Mouse (Mus musculus) frontal cortex, adult 2 months (tissue): ENCODE measurements around the gene Hexb. TPM values are rescaled to one million over a fixed set of nuclear protein-coding genes. Genes with fewer than 3 reads are reported as not detected.
"Not testable (repeated sequence)": the region's sequence is repeated elsewhere in the genome, so short reads cannot be mapped to it uniquely, and the experiment has no call there.

ENCODE experiments used
- DNase-seq, 2 experiments: peaks; one replicate each; pipeline ENCODE4 v3.0.0; 2022; ENCODE audit warnings: low spot score in 1 of 2; ENCODE audit errors: extremely low spot score in 1 of 2
- polyA plus RNA-seq: library from polyadenylated mRNA; depleted of rRNA; stranded (reverse); fragments of >200 nt; gene quantifications from 2 replicates; pipeline ENCODE4 v1.2.3, GENCODE M21; 2012; rRNA removed

Gene Hexb
- polyA plus RNA-seq, 1 experiment = 160 TPM

DNA sequence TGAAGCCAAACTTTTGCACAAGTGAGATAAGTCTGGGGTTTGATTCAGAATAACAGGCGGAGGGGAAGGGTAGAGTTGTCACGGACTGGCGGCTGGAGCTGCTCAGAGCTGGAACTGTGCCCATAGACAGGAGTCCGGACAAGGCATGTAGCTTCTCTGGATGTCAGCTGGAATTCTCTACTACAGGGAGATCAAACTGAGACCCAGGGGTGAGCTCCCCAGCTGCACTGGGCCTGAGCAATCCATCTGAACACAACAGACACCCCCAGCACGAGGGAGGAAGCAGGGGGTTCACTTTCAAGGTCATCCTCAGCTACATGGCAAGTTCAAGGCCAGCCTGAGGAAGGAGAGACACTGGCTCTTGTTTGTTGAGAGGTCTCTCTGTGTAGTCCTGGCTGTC, 13.5 kb downstream of the Hexb start:
- no peak for DNase-seq

DNA sequence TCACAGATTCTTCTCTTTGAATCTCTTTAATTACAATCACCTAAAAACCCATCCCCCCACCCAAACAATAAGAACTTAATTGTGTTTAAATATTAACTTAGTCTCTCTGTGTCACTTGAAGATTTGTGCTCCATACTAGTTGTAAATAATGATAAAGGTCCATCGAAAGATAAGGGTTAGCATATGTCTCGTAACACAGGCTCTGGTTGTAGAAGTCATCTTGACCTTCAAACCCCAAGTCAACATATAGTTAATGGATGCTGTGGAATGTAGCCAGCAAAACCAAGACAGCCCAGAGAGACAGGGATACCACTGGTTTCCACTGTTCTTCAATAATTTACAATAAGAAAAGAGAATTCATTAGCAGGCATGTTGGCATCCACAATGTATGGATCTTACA, 14.0 kb downstream of the Hexb start:
- DNase-seq = no peak

DNA sequence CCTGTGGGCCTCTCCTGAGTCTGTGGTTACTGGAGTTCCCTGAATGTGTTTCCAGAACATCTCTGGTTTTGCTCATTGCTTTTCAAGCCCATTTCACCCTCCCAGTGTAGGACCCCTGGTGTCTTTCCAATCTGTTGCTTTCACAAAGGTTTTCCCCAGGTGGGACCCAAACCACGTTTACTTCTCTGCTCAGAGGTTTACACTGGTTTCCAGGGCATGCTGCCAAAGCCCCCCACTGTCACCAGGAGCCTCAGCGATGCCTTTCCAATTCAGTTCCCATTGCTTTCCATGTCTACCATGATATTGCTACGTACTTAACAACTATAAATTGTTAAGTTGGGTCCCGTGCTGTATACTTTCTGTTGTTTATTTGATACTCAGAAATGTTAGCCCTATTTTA, 15.3 kb downstream of the Hexb start:
- no peak for DNase-seq

DNA sequence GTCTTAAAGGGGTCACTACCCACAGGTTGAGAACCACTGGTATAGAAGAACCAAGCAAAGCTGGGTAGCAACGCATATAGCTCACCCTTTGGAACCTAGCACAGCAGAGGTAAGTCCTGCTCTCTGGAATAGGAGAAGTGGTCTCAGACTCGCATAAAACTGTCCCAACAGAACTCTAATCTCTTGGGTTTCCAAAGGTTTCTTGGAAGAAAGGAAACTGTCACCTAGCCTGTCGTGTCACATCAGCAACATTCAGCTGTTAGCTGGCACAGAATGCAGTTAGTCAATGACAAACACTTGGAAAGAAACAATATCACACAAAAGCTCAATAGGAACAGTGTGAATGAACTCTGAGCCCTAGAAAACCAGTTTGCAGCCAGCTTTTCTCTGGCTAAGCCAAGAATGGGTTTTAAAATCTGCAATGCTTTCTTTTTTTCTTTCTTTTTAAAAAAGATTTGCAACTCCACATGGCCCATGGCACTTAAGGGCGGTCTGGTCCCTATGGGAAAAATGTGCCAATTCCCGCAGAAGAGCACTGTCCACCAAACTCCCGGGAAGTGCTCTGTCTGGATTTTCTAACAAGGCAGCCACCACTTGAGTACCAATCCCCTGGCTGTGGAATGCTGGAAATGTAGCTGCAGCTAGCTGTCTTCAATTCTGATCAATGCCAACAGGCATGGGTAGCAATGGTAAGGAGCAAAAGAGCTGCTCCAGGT, 17.9 kb downstream of the Hexb start:
- DNase-seq = no peak

DNA sequence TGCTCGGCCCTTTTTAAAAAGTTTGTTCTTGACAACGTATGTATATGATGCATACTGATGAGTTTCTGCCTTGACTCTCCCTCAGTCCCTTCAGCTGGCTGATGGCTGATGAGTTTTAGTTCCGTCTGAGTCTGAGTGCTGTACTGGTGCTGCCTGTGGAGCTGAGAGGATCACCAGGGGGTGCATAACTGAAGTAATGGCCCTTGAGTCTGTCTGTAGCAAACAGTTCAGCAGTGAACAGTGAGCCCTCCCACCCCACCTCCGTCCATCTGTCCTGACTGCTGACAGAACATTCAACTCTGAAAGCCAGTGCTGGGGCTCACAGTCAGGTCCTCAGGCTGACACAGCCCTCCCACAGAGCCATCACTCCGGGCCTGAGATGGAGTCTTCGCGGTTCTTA, 19.2 kb downstream of the Hexb start:
- DNase-seq = no peak

DNA sequence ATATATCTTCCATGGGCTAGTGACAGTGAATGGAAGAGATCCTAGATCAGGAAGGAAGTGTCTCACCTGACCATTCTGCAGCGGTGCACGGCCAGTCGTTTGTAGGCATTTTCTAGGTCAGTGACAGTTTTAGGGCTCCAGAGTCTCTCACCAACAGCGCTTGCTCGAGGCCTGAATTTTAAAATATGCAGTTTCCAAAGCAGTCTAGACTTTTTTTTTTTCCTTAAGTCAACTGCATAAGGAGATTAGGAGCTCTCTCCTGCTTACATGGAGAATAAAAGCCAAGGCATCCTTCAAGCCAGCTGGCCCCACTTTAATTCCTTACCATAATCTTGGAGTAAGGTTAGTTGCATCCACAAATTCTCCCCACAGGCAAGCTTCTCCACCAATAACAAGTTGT, 21.4 kb downstream of the Hexb start:
- DNase-seq = no peak

DNA sequence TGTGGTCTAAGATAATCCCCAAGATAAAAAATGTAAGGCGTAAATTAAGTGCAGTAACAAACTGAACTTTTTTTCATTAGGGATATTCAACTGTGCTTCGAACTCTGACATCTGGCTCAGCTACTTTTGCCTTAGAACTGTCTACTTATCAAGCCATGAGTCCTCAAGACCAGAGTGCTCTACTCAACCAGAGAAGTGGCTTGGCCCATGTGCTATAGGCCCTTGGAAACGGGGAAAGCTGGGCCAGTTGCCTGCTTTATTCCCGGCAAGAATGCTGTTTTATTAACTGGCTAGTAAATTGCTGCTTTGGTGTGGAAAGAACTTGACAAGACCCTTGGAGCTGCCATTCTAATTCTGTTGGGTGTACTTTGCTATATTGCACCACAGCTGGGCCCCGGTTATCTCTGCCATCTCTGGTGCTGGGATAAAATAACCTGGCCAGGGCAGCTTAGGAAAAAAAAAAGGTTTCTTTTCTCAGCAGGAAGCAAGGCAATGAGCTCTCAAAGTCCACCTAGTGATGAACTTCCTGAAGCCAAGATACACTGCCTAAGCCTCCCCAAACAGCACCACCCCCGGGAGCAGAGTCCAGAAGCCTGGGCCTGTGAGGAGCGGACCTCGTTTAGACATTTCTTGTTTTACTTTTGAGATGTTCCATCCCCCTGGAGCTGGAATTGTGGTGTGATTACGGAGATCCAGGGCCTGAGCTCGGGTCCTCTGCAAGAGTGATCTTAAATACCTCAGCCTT, 22.5 kb downstream of the Hexb start:
- no peak for DNase-seq

DNA sequence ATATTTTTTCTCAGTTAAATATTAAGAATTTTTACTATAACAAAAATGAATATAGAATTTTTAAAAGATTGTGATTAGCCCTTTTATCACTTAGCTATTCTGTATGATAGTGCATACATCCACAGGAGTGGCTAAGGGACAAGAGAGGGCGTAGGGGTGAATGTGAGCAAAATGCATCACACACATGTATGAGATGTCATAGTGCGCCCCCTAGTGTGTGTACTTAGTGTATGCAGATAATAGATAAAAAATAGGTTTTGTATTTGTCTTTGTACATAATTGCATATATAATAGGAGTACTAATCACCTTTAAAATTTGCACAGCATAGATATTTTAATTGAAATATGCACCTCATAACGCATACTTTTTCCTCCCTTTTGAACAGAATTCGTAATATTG, 52.3 kb downstream of the Hexb start:
- DNase-seq = peak in 1 of 2 experiments; percentile 56

DNA sequence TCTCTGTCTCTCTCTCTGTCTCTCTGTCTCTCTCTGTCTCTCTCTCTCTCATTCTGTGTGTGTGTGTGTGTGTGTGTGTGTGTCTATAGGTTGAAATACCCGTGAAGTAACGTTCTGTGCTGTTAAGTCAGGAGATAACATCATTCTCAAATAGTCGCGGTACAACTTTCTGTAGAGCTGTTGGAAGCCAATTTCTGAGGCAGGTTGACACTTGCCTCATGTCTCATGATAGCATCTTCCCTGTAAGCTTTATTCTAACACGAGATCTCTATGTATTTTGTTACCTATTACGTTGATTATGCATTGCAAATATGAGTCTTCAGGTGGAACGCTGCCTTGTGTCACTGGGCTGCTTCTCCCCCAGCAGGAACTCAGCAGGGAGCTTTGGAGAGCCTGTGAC, 55.8 kb downstream of the Hexb start:
- DNase-seq = no peak

DNA sequence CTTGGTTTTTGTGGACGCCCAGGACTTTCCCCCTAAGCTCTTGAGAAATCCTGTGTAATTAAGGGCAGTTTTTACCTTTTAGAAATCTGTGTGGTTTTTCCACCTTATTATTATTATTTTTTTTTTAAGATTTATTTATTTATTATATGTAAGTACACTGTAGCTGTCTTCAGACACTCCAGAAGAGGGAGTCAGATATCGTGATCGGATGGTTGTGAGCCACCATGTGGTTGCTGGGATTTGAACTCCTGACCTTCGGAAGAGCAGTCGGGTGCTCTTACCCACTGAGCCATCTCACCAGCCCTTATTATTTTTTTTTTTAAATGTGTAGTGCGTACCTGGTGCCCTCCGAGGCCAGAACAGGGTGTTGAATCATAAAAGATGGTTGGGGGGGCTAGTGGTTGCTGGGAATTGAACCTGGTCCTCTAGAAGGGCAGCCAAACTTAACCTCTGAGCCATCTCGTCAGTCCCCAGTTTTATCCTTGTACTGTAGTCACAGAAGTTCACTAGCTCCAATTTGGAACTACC, 59.7 kb downstream of the Hexb start:
- not testable (repeated sequence) for DNase-seq

DNA sequence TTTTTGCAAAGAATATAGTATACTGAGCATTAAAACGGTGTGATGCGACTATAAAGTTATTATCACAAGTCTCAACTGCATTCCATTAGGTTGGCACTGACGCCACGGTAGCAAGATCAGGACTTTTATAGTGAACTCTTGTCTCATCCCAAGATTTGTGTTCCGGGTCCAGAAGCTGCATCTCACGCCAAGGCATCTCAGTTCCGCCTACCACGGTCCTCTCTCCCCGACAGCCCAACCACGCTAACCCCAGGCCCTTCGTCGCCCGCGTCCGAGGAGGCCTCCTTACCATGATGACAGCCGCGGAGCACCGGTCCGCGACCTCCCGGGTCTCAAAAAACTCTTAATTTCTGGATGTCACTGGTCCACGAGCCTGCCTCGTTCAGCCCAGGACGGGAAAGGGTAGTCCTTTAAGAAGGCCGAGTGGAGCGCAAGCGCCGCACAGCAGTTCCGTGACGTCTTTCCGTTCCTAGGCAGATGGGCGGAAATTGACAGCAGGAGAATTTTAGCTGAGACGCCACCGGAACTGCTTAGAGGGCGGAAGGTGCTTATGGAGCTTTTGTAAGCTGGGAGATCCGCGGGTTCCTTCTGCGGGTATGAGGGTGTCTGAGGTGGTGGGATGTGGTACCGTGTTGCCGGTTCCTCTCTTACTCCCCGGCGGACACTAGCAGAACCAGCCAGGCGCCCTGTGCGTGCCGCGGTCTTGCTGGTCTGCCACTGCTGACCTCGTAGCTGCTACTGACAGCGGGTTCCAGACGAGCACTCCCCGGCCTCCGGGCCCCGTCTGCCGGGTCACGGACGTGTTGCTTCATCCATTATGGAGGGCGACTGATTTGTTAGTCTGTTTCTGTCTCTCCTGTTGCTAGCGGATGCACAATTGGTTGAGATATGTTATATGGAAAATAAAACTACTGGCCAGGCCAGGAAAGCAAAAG, 60.4 kb downstream of the Hexb start, which contains the start of the genes Gfm2 and Nsa2:
Gene Gfm2 (plus strand): TSS at position 472 of the 935 bp plus-strand sequence.
Gene Nsa2 (minus strand): TSS at position 472 of the 935 bp plus-strand sequence.
- DNase-seq = peak; percentile 89 to 96

DNA sequence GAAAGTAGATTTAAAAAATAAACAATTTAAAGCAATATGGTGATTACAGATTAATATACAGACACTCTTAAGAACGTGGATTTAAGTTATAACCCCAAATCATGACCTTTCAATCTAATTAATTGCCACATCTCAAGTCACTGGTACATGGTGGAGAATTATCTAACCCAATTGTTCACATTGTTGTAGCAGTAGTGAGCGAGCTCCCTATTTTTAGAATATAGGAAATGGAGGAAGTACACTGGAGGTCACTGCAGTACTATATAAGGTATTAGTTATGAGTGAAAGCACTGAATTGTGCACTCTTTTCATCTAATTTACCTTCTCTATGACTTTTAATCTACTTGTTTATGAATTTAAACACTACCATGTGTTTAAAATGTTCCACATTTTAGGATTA, 67.7 kb downstream of the Hexb start:
- DNase-seq = not testable (repeated sequence)

DNA sequence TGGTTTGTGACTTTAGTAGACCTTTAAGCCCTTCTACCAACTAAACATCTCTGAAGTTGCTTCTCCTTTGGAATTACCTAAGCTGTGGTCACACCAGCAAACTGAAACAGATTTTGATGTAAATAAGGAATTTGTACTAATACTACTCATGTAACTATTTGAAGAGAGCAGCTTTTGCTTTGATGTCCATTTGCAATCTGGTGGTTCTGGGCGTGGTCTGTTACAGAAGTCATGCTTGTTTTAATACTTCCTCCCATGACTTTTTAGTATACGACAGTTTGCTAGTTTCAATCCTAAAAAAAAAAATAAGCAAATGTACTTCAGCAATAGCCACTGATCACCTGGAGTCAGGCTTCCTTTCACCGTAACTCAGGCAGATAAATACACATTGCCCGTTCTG, 68.5 kb downstream of the Hexb start:
- not testable (repeated sequence) for DNase-seq

Other genes starting within 250 kb of the Hexb start
- not detected in 2 replicates for gene 1700029F12Rik, start 164.0 kb downstream of the Hexb start, polyA plus RNA-seq
- gene Fam169a, start 131.1 kb downstream of the Hexb start, polyA plus RNA-seq = 21.0 and 24.0 TPM in 2 replicates
- 0.23 and 0.60 TPM in 2 replicates for gene Gm6169, start 99.1 kb downstream of the Hexb start, polyA plus RNA-seq
- gene Gfm2, start 60.4 kb downstream of the Hexb start, polyA plus RNA-seq = 34.8 and 35.9 TPM in 2 replicates
- 53.2 and 65.2 TPM in 2 replicates for gene Nsa2, start 60.4 kb downstream of the Hexb start, polyA plus RNA-seq
- gene Enc1, start 42.7 kb upstream of the Hexb start, polyA plus RNA-seq = 204 and 210 TPM in 2 replicates